Mouse (Mus musculus): ENCODE results near the gene Bglap2.
"Not testable (repeated sequence)": the region's sequence is repeated elsewhere in the genome, so short reads cannot be mapped to it uniquely, and the experiment has no call there.

Bglap2 gene

GRCm38 (mm10) chr3:88378599-88378998 is at the start of gene Bglap2:
Gene Bglap2 (minus strand): TSS chr3:88378699.
- not testable (repeated sequence) for DNase-seq (ENCODE audit: low spot score)

DNA sequence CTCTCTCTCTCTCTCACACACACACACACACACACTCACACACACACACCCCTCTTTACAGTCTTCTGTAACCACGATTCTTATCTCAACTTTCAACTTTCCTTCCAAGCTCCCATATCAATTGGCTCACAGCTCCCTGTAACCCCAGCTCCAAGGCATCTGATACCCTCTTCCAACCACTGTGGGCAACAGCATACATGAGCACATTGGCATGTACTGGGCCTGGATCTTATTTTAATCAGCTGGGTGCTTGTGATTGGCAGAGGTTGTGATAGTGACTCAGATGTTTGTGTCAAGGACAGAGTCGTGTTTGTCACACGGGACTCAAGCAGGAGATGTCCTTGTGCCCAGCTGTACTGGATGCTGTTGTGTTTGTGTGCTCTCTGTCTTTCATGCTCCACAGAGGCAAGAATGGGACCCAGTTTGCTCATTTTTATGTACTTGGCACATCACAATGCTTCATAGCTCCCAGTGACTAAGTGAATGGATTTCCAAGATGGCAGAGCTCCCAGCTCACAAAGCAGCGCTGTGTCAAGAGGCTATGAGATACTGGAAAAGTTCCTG is 48.9 kb upstream of the Bglap2 start:
- no peak for DNase-seq (ENCODE audit: low spot score)

DNA sequence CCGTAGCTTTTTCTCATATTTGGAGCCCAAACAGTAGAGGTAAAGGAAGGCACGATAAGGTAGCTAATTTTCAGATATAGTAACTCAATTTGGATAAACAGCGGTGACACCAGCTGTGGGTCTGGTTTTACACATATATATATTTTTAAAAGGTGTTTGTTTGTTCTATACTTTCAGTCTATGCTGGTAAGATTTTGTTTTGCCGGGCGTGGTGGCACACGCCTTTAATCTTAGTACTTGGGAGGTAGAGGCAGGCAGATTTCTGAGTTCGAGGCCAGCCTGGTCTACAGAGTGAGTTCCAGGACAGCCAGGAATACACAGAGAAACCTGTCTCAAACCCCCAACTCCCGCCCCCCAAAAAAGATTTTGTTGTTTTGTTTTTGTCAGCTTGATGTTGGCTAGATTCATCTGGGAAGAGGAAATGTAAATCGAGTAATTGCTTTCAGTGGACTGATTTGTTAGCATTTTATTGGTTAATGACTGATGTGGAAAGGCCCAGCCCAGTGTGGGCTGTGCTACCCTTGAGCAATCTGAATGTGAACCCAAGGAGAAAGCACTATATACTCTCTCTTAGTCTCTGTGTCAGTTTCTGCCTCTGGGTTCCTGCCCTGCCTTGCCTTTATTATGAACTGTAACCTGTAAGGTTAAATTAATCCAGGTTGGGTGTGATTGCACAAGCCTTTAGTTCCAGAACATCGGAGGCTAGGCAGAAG is 47.4 kb upstream of the Bglap2 start:
- DNase-seq (ENCODE audit: low spot score), result no peak

DNA sequence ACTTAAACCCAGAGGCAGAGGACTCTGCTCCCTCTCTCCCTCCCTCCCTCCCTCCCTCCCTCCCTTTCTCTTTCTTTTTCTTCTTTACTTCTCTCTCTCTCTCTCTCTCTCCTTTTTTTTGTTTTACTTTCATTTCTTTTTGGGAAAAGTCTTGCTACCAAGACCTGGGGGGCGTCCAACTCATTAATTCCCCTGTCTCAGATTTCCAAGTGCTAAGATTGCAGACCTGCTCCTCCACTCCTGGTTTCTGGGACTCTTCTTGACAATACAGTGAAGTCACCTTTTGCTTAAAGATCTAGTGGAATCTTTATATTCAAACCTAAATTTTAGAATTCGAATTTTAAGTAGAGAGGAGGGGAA is 46.8 kb upstream of the Bglap2 start:
- no peak for DNase-seq (ENCODE audit: low spot score)

DNA sequence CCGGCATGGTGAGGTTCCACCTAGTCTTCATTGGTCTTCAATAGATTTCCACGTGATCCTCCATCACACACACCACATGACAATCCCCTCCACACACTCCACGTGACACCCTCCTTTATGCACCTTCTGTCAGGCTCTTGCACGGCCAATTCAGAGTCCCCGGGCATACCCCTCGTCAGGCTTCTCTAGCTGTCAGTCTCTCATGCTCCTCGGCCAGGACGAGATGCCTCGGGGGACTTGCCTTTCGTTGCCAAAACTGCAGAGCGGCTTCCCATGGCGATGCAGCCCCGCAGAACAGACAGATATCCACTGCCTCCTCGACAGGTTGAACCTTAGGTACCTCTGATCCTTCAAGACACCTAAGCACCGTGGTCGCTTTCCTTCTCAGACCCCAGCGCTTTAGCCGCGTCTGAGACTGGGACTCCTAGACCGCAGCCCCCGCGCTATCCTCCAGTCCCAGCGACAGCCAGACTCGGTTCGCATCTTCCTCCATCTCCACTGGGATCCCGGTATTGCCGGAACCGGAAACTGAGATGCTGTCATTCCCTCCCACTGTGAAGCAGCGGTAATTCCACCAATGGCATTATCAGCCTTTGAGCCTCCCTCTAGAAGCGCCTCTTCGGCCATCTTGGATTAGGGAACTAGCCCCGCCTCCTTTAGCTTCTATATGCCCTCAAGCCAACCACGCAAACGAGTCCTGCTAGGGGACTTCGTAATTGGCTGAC is 46.3 kb upstream of the Bglap2 start, which contains the start of gene Slc25a44:
TSS of gene Slc25a44 (minus strand) at position 535 of the 725 bp plus-strand sequence.
- DNase-seq (ENCODE audit: low spot score), result peak; percentile 100

DNA sequence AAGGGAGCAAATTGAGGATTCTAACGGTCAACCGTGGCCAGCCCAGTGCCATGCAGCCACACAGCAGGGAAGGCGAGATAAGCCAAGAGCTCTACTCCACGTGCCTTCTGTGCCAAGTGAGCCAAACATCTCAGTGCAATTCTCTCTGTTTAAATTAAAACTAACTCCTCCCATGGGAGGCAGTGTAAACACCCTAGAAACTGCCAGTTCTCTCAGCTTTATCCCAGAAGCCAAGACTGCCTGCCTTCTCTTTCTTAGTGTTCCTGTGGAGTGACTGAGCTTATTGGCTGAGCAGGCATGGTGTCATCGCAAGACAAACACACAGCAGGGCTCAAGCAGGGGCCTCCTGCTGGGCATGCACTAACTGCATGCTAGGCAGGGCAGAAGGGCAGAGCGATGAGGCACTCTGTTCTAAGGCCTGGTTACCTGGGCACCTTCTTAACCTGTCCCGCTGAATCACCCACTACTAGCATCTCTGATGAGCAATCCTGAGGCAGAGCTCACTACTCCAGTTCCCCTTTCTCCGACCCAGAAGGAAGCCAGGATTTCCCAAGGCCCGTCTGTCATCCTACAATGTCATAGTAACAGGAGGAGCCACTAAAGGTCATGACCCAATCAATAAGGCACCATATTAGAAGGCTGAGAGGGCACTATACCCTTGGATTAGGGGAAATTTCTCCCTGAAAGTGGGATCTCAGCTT is 43.7 kb upstream of the Bglap2 start:
- DNase-seq (ENCODE audit: low spot score), result no peak

- no peak for DNase-seq (ENCODE audit: low spot score)
Measured at GRCm38 (mm10) chr3:88420771-88421170, 42.3 kb upstream of the Bglap2 start.

GRCm38 (mm10) chr3:88418016-88418415 is 39.5 kb upstream of the Bglap2 start:
- no peak for DNase-seq (ENCODE audit: low spot score)

DNA sequence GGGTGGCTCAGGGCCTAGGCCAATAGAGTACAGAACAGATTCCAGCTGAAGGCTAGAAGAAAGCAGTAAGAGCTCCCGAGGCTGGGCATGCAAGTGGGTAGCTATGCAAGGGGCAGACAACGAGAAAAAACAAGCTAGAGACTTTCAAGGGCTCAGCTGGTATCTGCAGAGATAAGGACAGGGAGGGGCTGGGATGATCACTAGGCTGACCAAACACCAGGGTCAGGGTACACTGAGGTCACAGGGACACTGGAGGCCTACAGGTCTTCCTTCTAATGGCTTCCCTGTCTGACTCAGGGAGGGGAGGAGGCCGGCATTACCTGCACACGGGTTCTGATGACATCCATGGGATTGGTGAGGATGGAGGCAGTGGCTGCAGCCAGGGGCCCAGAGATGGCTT is 37.2 kb upstream of the Bglap2 start:
- DNase-seq (ENCODE audit: low spot score), result no peak

GRCm38 (mm10) chr3:88412636-88413035 is 34.1 kb upstream of the Bglap2 start:
- DNase-seq (ENCODE audit: low spot score), result no peak

- DNase-seq (ENCODE audit: low spot score), result no peak
Measured at GRCm38 (mm10) chr3:88411681-88412080, 33.2 kb upstream of the Bglap2 start.

GRCm38 (mm10) chr3:88410645-88411031 is 32.1 kb upstream of the Bglap2 start:
- no peak for DNase-seq (ENCODE audit: low spot score)

DNA sequence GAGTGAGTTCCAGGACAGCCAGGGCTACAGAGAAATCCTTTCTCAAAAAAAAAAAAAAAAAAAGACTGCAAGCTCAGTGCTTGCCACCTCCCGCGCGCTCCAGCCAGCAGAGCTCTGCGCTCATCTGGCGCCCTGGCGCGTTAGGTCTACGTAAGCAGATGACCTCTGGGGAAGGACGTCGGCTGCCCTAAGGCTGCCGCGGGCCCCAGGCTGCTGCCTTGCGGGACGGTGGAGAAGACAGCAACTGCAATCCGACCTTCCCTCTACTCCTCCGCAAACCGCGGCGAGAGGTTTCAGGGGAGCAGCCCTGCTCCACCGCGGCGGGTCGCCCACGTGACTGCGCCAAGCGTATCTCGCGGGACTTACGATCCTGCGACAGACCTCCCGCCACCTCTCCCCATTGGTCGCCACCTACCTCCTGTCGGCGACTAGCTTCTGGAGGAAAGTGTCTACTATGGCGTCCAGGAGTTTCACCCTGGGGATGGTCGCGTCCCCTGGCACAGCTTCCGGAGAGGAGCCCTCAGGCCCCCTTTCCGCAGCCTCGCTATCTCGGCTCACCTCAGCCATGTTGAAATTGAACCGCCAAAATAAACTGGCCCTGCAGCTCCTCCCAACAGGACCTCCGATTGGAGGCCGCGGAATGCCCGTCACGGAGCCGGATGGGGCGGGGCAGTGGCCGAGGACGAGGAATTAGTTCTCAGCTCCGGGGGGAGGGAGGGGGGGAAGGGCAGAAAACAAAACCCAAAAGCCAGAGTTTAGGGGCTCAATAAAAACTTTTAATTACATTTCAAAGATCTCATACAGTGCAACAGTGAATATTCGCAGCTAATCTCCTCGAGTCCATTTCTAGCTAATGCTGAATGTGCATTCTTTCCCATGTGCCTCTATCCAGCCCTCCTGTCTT is 31.5 kb upstream of the Bglap2 start, which contains the start of gene Pmf1:
TSS of gene Pmf1 (minus strand) at position 591 of the 904 bp plus-strand sequence.
- peak; percentile 93 for DNase-seq (ENCODE audit: low spot score)

GRCm38 (mm10) chr3:88408953-88409352 is 30.5 kb upstream of the Bglap2 start:
- DNase-seq (ENCODE audit: low spot score), result no peak

- DNase-seq (ENCODE audit: low spot score), result no peak
Measured at GRCm38 (mm10) chr3:88407529-88407928, 29.0 kb upstream of the Bglap2 start.

GRCm38 (mm10) chr3:88407090-88407489 is 28.6 kb upstream of the Bglap2 start:
- DNase-seq (ENCODE audit: low spot score), result peak; percentile 93

DNA sequence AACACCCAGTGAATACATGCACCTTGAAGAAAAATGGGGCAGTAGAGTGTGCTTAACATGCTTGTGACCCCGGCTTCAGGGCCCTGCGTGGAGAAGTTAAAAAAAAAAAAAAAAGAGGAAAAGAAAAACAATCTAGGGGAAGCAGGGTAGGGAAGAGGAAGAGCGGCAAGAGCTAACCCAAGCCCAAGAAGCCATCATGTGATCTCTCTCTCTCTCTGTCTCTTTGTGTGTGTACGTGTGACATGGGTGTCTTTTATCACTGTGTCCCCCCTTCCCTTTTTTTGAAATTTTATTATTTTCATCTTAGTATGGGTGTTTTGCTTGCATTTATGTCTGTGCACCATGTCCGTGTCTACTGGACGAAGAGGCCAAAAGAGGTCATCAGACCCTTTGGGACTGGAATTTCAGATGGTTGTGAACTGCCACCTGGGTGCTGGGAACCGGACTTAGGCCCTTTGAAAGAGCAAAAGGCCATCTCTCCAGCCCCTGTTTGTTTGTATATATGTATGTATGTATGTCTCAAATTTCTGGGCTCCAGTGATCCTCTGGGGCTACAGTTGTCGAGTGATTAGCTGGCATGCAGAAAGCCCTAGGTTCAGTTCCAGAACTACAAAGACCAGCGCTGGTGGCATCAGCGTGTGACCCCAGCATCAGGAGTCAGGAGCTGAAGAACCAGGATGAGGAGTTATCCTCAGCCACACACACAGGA is 25.2 kb upstream of the Bglap2 start:
- no peak for DNase-seq (ENCODE audit: low spot score)

DNA sequence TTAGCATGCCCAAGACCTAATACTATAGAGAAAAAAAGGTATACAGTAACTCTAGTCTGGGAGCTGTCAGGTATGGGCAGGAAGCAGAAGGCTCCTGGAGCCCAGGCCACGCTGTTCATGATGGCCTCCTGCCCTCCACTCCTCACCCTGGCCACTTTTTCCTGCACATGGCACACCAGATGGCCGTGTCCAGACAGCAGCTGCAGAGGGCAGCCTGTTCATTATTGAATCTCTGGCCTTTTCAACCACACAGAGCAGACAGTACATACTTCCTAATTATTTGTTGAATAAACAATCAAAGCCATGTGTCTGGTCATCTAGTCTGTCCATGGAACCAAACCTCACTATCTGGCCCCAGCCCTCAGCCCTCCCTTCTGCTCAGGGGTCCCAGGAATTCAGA is 20.2 kb upstream of the Bglap2 start:
- no peak for DNase-seq (ENCODE audit: low spot score)

DNA sequence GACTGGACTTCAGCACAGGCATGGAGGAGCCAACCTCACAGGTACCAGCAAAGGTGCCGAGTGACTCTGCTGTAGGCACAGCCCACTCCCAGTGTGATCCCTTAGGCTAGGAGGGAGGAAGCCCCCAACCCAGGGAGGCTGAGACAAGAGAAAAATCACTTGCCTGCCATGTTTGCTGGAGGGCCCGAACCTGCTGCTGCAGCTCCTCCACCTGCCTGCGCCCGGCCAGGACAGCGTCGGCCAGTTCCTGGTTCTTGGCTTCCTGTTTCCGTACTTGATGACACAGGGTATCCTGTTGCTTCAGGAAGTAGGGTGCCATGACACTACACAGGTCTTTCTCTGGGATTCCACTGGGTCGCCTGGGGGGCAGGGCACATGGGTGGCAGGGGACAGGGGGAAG is 17.2 kb upstream of the Bglap2 start:
- no peak for DNase-seq (ENCODE audit: low spot score)

- DNase-seq (ENCODE audit: low spot score), result no peak
Measured at GRCm38 (mm10) chr3:88395288-88395687, 16.8 kb upstream of the Bglap2 start.

All from embryo, embryonic 10.5 days (tissue).